Mouse (Mus musculus) hindbrain, embryonic 16.5 days (tissue): ENCODE data around the gene Kcnn1. TPM values are rescaled to one million over a fixed set of nuclear protein-coding genes. Genes with fewer than 3 reads are reported as not detected.

Experiments
- ATAC-seq: fragments of 200-750 bp; cut with Nextera tagmentation; 2 replicates; pipeline ENCODE4 v1.8.0; 2017; ENCODE audit warnings: moderate TSS enrichment, moderate library complexity
- H3K27ac ChIP-seq: fragments of 300-500 bp; sonication (generic); 2 replicates; pipeline ENCODE4 v1.5.1; 2014; ENCODE audit warnings: low read depth, mild to moderate bottlenecking, control low read depth, low read length, moderate library complexity
- H3K27me3 ChIP-seq: fragments of 300-500 bp; sonication (generic); replicated peaks from 2 replicates; pipeline ENCODE4 v1.6.1; 2014; ENCODE audit warnings: low read length; ENCODE audit not compliant: control insufficient read depth, insufficient read depth
- H3K36me3 ChIP-seq: fragments of 300-500 bp; sonication (generic); 2 replicates; pipeline ENCODE4 v1.6.1; 2014; ENCODE audit warnings: mild to moderate bottlenecking, low read length, moderate library complexity, mixed read lengths; ENCODE audit not compliant: control insufficient read depth, insufficient read depth
- H3K4me1 ChIP-seq: fragments of 300-500 bp; sonication (generic); 2 replicates; pipeline ENCODE4 v1.6.1; 2014; ENCODE audit warnings: low read depth, low read length; ENCODE audit not compliant: control insufficient read depth, insufficient read depth
- H3K4me2 ChIP-seq: fragments of 300-500 bp; sonication (generic); 2 replicates; pipeline ENCODE4 v1.6.1; 2014; ENCODE audit warnings: mild to moderate bottlenecking, low read length, control low read depth, moderate library complexity
- H3K4me3 ChIP-seq: fragments of 300-500 bp; sonication (generic); 2 replicates; pipeline ENCODE4 v1.5.1; 2014; ENCODE audit warnings: mild to moderate bottlenecking, low read length, control low read depth, moderate library complexity
- H3K9ac ChIP-seq: fragments of 300-500 bp; sonication (generic); 2 replicates; pipeline ENCODE4 v1.6.1; 2014; ENCODE audit warnings: low read depth, mild to moderate bottlenecking, control low read depth, low read length, moderate library complexity
- H3K9me3 ChIP-seq: fragments of 300-500 bp; sonication (generic); 2 replicates; pipeline ENCODE4 v1.6.1; 2014; ENCODE audit warnings: mild to moderate bottlenecking, low read length, moderate library complexity; ENCODE audit not compliant: control insufficient read depth
- WGBS: fragments of 180-500 bp; shearing (Covaris S2); extraction: QIAGEN DNeasy Blood & Tissue Kit; methylation state at CpG from one replicate; pipeline ENCODE4 v1.1.7; 2014; 5-methylcytosine and 5-hydroxymethylcytosine counted together
- polyA plus RNA-seq: library from polyadenylated mRNA; unstranded; fragments of >200 nt; fragmentation: Nextera tagmentation; extraction: Ambion mirVana; gene quantifications from 2 replicates; pipeline ENCODE4 v1.2.1, GENCODE M21; 2015

The Kcnn1 gene
- polyA plus RNA-seq, 1 experiment from 2014 or later: 16.3 TPM

- Histone ChIP-seq H3K36me3 (no peaks in the 10 kb centered on the region), H3K4me1 (peaks cover 5% of the 10 kb centered on the region), H3K9ac (no peak overlapping the region; the same call in 1 of the 2 replicates), H3K4me3 (no peak overlapping the region), H3K27me3 (no peaks in the 10 kb centered on the region), H3K27ac (no peak overlapping the region), H3K9me3 (no peaks in the 10 kb centered on the region), H3K4me2 (no peak overlapping the region)
- WGBS: 61% methylated on average over 6 of the region's 6 CpGs
- no peak for ATAC-seq
Observed at GRCm38 (mm10) chr8:70851837-70852236, 11.2 kb downstream of the Kcnn1 start.

DNA sequence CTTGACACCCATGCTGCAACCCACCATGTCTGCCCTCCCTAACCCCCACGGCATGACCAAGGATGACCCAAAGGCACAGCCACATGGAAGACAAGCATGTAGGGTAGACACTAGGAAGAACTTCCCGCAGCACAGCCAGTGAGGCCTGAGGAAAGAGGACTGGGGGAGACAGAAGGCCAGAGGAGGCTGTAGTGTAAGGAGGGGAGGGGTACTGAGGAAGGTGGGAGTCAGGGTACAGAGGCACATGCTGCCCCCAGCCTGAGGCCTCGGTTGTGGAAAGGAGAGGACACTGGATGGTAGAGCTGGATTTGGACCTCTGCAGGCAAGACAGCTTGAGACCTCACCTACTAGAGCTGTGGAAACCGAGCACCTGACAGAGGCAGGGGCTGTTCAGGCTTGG lies 12.1 kb downstream of the Kcnn1 start:
- Histone ChIP-seq H3K4me2 (no peak overlapping the region), H3K36me3 (no peaks in the 10 kb centered on the region), H3K4me1 (no peaks in the 10 kb centered on the region), H3K27me3 (no peaks in the 10 kb centered on the region), H3K9ac (no peak overlapping the region), H3K4me3 (no peak overlapping the region), H3K9me3 (no peaks in the 10 kb centered on the region), H3K27ac (no peak overlapping the region)
- WGBS: 80% methylated on average over 4 of the region's 4 CpGs
- no peak for ATAC-seq

- H3K27ac ChIP-seq: no peak overlapping the region
- H3K4me3 ChIP-seq: no peak overlapping the region
- no peaks in the 10 kb centered on the region for H3K36me3 ChIP-seq
- ATAC-seq: no peak
- H3K9ac ChIP-seq: no peak overlapping the region
- 84% methylated on average over 7 of the region's 7 CpGs for WGBS
- H3K27me3 ChIP-seq: no peaks in the 10 kb centered on the region
- no peaks in the 10 kb centered on the region for H3K9me3 ChIP-seq
- no peaks in the 10 kb centered on the region for H3K4me1 ChIP-seq
- no peak overlapping the region for H3K4me2 ChIP-seq
Observed at GRCm38 (mm10) chr8:70850132-70850845, 12.8 kb downstream of the Kcnn1 start.

DNA sequence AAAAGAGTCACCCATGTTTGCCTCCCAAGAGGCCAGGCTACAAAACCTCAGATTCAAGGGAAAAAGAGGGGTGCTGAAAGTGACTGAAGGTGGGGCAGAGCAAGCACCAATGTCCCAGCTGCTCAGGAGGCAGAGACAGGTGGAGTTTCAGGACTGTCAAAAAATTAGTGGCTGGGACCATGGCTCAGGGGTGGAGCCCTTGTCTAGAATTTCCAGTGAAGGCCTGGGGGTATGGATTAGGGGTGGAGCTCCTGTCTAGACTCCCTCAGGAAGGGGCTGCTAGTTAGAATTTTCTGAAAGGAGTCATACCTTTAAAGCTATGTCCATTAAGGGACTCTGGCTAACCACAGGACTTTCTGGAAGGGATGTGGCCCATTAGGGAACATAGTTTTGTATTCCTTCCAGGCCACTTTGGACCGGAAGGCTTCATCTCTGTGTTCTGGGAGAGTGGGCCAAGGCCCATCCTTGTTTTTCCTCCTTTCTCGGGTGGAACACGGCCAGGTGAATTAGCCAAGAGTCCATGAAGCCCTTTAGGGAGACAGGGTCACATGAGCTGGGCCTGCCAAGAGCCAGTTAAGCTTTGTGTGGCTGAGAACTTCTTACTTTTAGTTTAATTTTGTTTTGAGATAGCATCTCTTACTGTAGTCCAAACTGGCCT lies 13.6 kb downstream of the Kcnn1 start:
- no peak for ATAC-seq
- Histone ChIP-seq H3K36me3 (no peaks in the 10 kb centered on the region), H3K4me2 (no peak overlapping the region), H3K27me3 (no peaks in the 10 kb centered on the region), H3K27ac (no peak overlapping the region), H3K4me3 (no peak overlapping the region), H3K9ac (no peak overlapping the region), H3K4me1 (no peaks in the 10 kb centered on the region), H3K9me3 (no peaks in the 10 kb centered on the region)
- WGBS: 82% methylated on average over 3 of the region's 3 CpGs

DNA sequence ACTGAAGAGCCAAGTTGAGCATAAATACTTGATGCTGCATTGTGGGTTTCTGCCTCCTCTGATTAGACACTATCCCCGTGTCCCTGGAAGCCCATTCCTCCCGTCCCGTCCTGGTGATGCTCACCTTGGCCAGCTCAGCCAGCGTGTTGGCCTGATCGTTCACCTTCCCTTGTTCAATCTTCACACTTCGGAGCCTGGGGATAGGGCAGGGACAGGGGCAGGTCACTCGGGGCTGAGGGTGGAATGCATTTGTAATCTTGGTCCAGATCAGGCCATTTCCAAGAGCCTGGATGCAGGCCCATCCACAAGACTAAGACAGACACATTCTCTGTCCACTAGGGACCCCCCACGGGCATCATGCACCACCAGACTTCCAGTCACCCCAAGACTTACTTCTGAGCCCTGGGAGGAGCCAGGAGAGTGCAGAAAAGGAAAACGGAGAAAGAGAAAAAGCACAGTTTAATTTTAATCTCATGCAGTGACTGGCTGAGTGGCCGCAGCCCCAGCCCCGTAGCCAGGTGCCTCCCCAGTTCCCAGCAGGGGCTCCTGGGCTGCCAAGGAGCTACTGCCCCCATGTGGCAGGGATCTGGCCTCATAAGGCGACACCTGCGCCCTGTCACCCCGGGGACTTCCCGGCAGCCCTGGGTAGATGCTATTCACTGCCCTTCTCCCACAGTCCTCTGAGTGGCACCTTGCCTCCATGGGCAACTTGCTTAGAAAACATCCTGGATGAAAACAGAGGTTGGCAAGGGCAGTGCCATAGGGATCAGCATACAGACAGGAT lies 16.5 kb downstream of the Kcnn1 start:
- Histone ChIP-seq H3K4me3 (no peak overlapping the region), H3K27ac (no peak overlapping the region), H3K9me3 (no peaks in the 10 kb centered on the region), H3K9ac (no peak overlapping the region), H3K4me1 (no peaks in the 10 kb centered on the region), H3K4me2 (no peak overlapping the region), H3K27me3 (no peaks in the 10 kb centered on the region), H3K36me3 (no peaks in the 10 kb centered on the region)
- WGBS: 60% methylated on average over 15 of the region's 15 CpGs
- ATAC-seq: no peak

DNA sequence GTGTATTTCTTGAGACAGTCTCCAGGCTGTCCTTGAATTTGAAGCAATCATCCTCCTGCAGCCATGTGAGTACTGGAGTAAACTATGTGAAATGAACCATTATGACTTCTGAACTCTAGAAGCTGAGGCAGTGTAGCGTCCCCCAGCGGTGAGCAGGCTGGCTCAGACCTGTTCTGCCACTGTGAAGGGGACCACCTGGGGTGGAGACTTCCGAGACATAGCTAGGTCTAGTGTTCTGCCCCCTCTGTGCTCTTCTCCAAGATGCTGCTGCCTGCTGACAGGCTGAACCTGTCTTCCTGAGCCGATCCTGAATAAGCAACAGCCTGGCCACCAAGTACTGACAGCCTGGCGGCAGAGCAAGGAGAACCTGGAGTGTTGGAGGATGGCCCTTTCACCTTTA lies 17.9 kb downstream of the Kcnn1 start:
- Histone ChIP-seq H3K4me2 (no peak overlapping the region), H3K27ac (no peak overlapping the region), H3K36me3 (no peaks in the 10 kb centered on the region), H3K4me3 (no peak overlapping the region), H3K27me3 (no peaks in the 10 kb centered on the region), H3K9me3 (no peaks in the 10 kb centered on the region), H3K4me1 (peaks cover 5% of the 10 kb centered on the region), H3K9ac (no peak overlapping the region)
- ATAC-seq: no peak
- 43% methylated on average over 5 of the region's 5 CpGs for WGBS

GRCm38 (mm10) chr8:70844523-70844922 lies 18.5 kb downstream of the Kcnn1 start:
- no peaks in the 10 kb centered on the region for H3K36me3 ChIP-seq
- no peak overlapping the region for H3K4me2 ChIP-seq
- no peak overlapping the region for H3K4me3 ChIP-seq
- H3K9ac ChIP-seq: no peak overlapping the region
- H3K27ac ChIP-seq: no peak overlapping the region
- no peaks in the 10 kb centered on the region for H3K27me3 ChIP-seq
- no peaks in the 10 kb centered on the region for H3K9me3 ChIP-seq
- no peak for ATAC-seq
- peaks cover 8% of the 10 kb centered on the region for H3K4me1 ChIP-seq
- 3% methylated on average over 6 of the region's 6 CpGs for WGBS

GRCm38 (mm10) chr8:70843941-70844340 lies 19.1 kb downstream of the Kcnn1 start:
- no peaks in the 10 kb centered on the region for H3K9me3 ChIP-seq
- H3K36me3 ChIP-seq: no peaks in the 10 kb centered on the region
- H3K9ac ChIP-seq: no peak overlapping the region
- no peak overlapping the region for H3K4me3 ChIP-seq
- H3K4me1 ChIP-seq: peaks cover 8% of the 10 kb centered on the region
- no peak for ATAC-seq
- no peak overlapping the region for H3K27ac ChIP-seq
- 87% methylated on average over 8 of the region's 8 CpGs for WGBS
- no peak overlapping the region for H3K4me2 ChIP-seq
- H3K27me3 ChIP-seq: no peaks in the 10 kb centered on the region

DNA sequence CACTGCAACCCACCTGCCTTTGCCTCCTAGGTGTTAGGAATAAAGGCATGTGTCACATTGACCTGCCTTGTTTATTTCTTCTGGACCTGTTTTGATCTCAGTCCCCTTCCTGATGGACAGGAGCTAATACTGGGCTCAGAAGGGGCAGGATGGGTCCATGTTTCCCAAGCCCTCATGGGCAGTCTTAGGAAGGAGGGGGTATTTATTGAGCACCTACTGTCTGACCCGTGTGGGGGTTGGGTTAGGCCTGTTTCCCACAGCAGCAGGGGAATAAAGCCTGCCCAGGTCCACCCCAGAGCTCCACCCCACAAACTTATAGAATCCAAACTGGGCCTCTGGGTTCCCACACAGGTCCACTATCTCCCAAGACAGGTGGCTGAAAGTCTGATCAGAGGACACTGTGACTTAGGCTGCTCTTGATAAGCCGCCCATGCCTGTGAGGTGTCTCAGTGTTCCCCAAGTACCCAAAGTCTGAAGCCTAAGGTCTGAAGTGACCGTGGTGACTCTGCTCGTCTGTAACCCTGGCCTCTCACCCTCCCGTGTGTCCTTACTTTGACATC lies 19.8 kb downstream of the Kcnn1 start:
- Histone ChIP-seq H3K4me3 (no peak overlapping the region), H3K27me3 (no peaks in the 10 kb centered on the region)

More for the DNA sequence above, 19.8 kb downstream of the Kcnn1 start:
- Histone ChIP-seq H3K36me3 (no peaks in the 10 kb centered on the region), H3K4me2 (no peak overlapping the region), H3K9me3 (no peaks in the 10 kb centered on the region), H3K27ac (no peak overlapping the region), H3K9ac (no peak overlapping the region), H3K4me1 (peaks cover 11% of the 10 kb centered on the region)
- no peak for ATAC-seq
- WGBS: 86% methylated on average over 5 of the region's 5 CpGs
